Mouse (Mus musculus) E14TG2a.4 (cell line): ENCODE measurements around the gene Sec14l2.
A peak's percentile ranks its signal among the peaks of the same experiment; 100 is the strongest.

Experiments used
- H3K27me3 ChIP-seq: 2 replicates; pipeline ENCODE4 v1.6.1; 2014; ENCODE audit warnings: low read length, control low read depth; ENCODE audit not compliant: insufficient read depth
- H3K36me3 ChIP-seq: 2 replicates; pipeline ENCODE4 v1.6.1; 2014; ENCODE audit warnings: low read length, control low read depth; ENCODE audit not compliant: insufficient read depth
- H3K4me1 ChIP-seq: replicated peaks from 2 replicates; pipeline ENCODE4 v1.6.1; 2014; ENCODE audit warnings: low read depth, low read length, control low read depth
- H3K4me3 ChIP-seq: replicated peaks from 2 replicates; pipeline ENCODE4 v1.5.1; 2014; ENCODE audit warnings: mild to moderate bottlenecking, low read length
- H3K9me3 ChIP-seq: 2 replicates; pipeline ENCODE4 v1.6.1; 2014; ENCODE audit warnings: low read length, control low read depth
- CTCF ChIP-seq: conservative IDR thresholded peaks from 2 replicates; pipeline ENCODE4 v1.5.1; 2014; ENCODE audit warnings: low read length
- NANOG ChIP-seq: IDR thresholded peaks from 2 replicates; pipeline ENCODE4 v1.6.1; 2014; ENCODE audit warnings: borderline replicate concordance, low read length, mixed read lengths
- POU5F1 ChIP-seq: IDR thresholded peaks from 2 replicates; pipeline ENCODE4 v1.6.1; 2014; ENCODE audit warnings: low read length, borderline replicate concordance

Gene Sec14l2

GRCm38 (mm10) chr11:4087267-4087666 is 35.9 kb downstream of the Sec14l2 start:
- TF ChIP-seq CTCF (no peak), NANOG (no peak), POU5F1 (no peak)
- H3K36me3 ChIP-seq, result peaks cover 17% of the 10 kb centered on the region
- H3K4me1 ChIP-seq, result no peaks in the 10 kb centered on the region
- H3K4me3 ChIP-seq, result no peak overlapping the region
- H3K9me3 ChIP-seq, result peaks cover 18% of the 10 kb centered on the region
- H3K27me3 ChIP-seq, result peaks cover 6% of the 10 kb centered on the region; the same call in 1 of the 2 replicates

GRCm38 (mm10) chr11:4086246-4086645 is 37.0 kb downstream of the Sec14l2 start:
- Histone ChIP-seq H3K4me1 (no peaks in the 10 kb centered on the region), H3K36me3 (peaks cover 7% of the 10 kb centered on the region), H3K4me3 (no peak overlapping the region), H3K27me3 (peaks cover 6% of the 10 kb centered on the region; the same call in 1 of the 2 replicates), H3K9me3 (peaks cover 26% of the 10 kb centered on the region)
- no peak for TF ChIP-seq POU5F1
- TF ChIP-seq CTCF, result no peak
- no peak for TF ChIP-seq NANOG

GRCm38 (mm10) chr11:4083316-4084078 is 39.7 kb downstream of the Sec14l2 start:
- TF ChIP-seq CTCF (peak; percentile 85), NANOG (no peak)

GRCm38 (mm10) chr11:4080219-4080618 is 43.0 kb downstream of the Sec14l2 start:
- H3K27me3 ChIP-seq, result peaks cover 32% of the 10 kb centered on the region
- H3K36me3 ChIP-seq, result no peaks in the 10 kb centered on the region
- peak; percentile 95 for TF ChIP-seq CTCF
- TF ChIP-seq NANOG, result no peak
- no peak for TF ChIP-seq POU5F1
- no peak overlapping the region for H3K4me3 ChIP-seq
- H3K9me3 ChIP-seq, result peaks cover 19% of the 10 kb centered on the region
- no peaks in the 10 kb centered on the region for H3K4me1 ChIP-seq

More at GRCm38 (mm10) chr11:4083316-4084078, 39.7 kb downstream of the Sec14l2 start:
- Histone ChIP-seq H3K9me3 (peaks cover 23% of the 10 kb centered on the region), H3K36me3 (no peaks in the 10 kb centered on the region), H3K4me3 (no peak overlapping the region), H3K27me3 (peaks cover 11% of the 10 kb centered on the region), H3K4me1 (no peaks in the 10 kb centered on the region)

GRCm38 (mm10) chr11:4078267-4078933 is 44.8 kb downstream of the Sec14l2 start:
- no peaks in the 10 kb centered on the region for H3K4me1 ChIP-seq
- no peaks in the 10 kb centered on the region for H3K36me3 ChIP-seq
- peaks cover 18% of the 10 kb centered on the region for H3K9me3 ChIP-seq
- TF ChIP-seq NANOG (no peak), POU5F1 (no peak), CTCF (no peak)
- H3K4me3 ChIP-seq, result no peak overlapping the region
- H3K27me3 ChIP-seq, result peaks cover 41% of the 10 kb centered on the region

GRCm38 (mm10) chr11:4076633-4077032 is 46.6 kb downstream of the Sec14l2 start:
- Histone ChIP-seq H3K9me3 (peaks cover 17% of the 10 kb centered on the region), H3K4me1 (no peaks in the 10 kb centered on the region), H3K27me3 (peaks cover 56% of the 10 kb centered on the region), H3K4me3 (no peak overlapping the region), H3K36me3 (no peaks in the 10 kb centered on the region)
- TF ChIP-seq NANOG (no peak), POU5F1 (no peak), CTCF (no peak)

- no peak for TF ChIP-seq POU5F1
- no peak for TF ChIP-seq NANOG
- TF ChIP-seq CTCF, result no peak
- Histone ChIP-seq H3K27me3 (peaks cover 42% of the 10 kb centered on the region), H3K4me1 (peaks cover 6% of the 10 kb centered on the region), H3K36me3 (no peaks in the 10 kb centered on the region), H3K4me3 (no peak overlapping the region), H3K9me3 (peaks cover 9% of the 10 kb centered on the region; the same call in 1 of the 2 replicates)
Observed at GRCm38 (mm10) chr11:4069664-4070063, 53.6 kb downstream of the Sec14l2 start.

GRCm38 (mm10) chr11:4064627-4065122 is 58.5 kb downstream of the Sec14l2 start, which contains the start of gene Sec14l3:
Sec14l3 (plus strand) TSS chr11:4064841.
- H3K36me3 ChIP-seq, result no peaks in the 10 kb centered on the region
- H3K27me3 ChIP-seq, result peaks cover 20% of the 10 kb centered on the region
- H3K9me3 ChIP-seq, result no peaks in the 10 kb centered on the region
- H3K4me3 ChIP-seq, result no peak within 1 kb of the TSS
- peaks cover 20% of the 10 kb centered on the region for H3K4me1 ChIP-seq
- no peak for TF ChIP-seq CTCF
- TF ChIP-seq POU5F1, result no peak
- no peak for TF ChIP-seq NANOG
